Mouse (Mus musculus) testis, adult 2 months (tissue): Measurements from ENCODE around the gene Fermt3.
"Not testable (repeated sequence)": the region's sequence is repeated elsewhere in the genome, so short reads cannot be mapped to it uniquely, and the experiment has no call there.

Source experiments
- CTCF ChIP-seq: fragments of 200-500 bp; IDR thresholded peaks from 2 replicates; pipeline ENCODE4 v1.5.1; 2012; ENCODE audit warnings: low read depth, mild to moderate bottlenecking, inconsistent platforms, low read length, moderate library complexity; ENCODE audit not compliant: control insufficient read depth, insufficient read depth, insufficient replicate concordance
- POLR2A ChIP-seq: fragments of 200-500 bp; IDR thresholded peaks from 2 replicates; pipeline ENCODE4 v1.6.1; 2012; ENCODE audit warnings: low read depth, mild to moderate bottlenecking, inconsistent platforms, low read length, moderate library complexity; ENCODE audit not compliant: control insufficient read depth

DNA sequence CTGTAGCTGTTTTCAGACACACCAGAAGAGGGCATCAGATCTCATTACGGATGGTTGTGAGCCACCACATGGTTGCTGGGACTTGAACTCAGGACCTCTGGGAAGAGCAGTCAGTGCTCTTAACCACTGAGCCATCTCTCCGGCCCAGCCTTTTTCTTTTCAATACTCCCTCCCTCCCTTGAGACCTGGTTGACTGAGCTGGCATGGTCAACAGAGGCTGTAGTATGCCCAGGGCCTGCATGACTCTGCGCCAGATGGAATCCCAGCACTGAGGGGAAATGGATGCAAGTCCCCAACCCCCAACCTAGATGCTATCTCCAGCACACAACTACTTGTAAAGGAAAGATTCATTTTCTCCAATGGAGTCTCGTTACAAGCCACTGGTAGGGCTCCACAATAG lies 34.1 kb upstream of the Fermt3 start:
- TF ChIP-seq POLR2A, CTCF: not testable (repeated sequence)
